Mouse (Mus musculus): ENCODE measurements at regions not wholly inside any gene's neighbourhood (a gene's known extent, or its start where the extent isn't known, plus 50 kb on each side); places are given as distances from the start of the nearest gene placed in this dataset.

- no peak overlapping the region for H3K27ac ChIP-seq (ENCODE audit: control insufficient read depth, low read depth, low read length)
- no peak overlapping the region for H3K9ac ChIP-seq (ENCODE audit: control insufficient read depth, low read depth, low read length, poor library complexity, severe bottlenecking)
- no peak for DNase-seq (ENCODE audit: low read depth, low spot score)
- H3K9me3 ChIP-seq (replicated peaks; ENCODE audit: insufficient read depth, low read length), result no peaks in the 10 kb centered on the region
- no peaks in the 10 kb centered on the region for H3K36me3 ChIP-seq (ENCODE audit: control insufficient read depth in 1 of 2, insufficient read depth in 2 of 2, low read length in 2 of 2)
- no peaks in the 10 kb centered on the region for H3K27me3 ChIP-seq (ENCODE audit: control insufficient read depth in 1 of 2, insufficient read depth in 2 of 2, low read length in 2 of 2)
- H3K79me2 ChIP-seq (ENCODE audit: control insufficient read depth, insufficient read depth, low read length, poor library complexity), result no peaks in the 10 kb centered on the region
- no peak overlapping the region for H3K4me3 ChIP-seq (ENCODE audit: control insufficient read depth in 1 of 2, insufficient read depth in 1 of 2, low read depth in 2 of 2, low read length in 2 of 2)
- no peak for TF ChIP-seq ZNF384 (IDR thresholded peaks at IDR 0.05; ENCODE audit: low read depth, low read length)
- TF ChIP-seq SMC3 (IDR thresholded peaks at IDR 0.05; ENCODE audit: low read depth, low read length), result no peak
- TF ChIP-seq TBP (IDR thresholded peaks at IDR 0.05; ENCODE audit: low read depth, low read length), result no peak
- no peak for TF ChIP-seq NELFE (IDR thresholded peaks at IDR 0.05; ENCODE audit: low read depth, low read length)
- TF ChIP-seq HCFC1 (IDR thresholded peaks at IDR 0.05; ENCODE audit: low read depth, low read length), result no peak
- no peak for TF ChIP-seq MYB (IDR thresholded peaks at IDR 0.05; ENCODE audit: low read depth, low read length)
- no peak for TF ChIP-seq UBTF (IDR thresholded peaks at IDR 0.05; ENCODE audit: borderline replicate concordance, insufficient read depth, low read depth, low read length)
- TF ChIP-seq MAFK (IDR thresholded peaks at IDR 0.05; ENCODE audit: borderline replicate concordance, low read depth, low read length), result no peak
- TF ChIP-seq RAD21 (IDR thresholded peaks at IDR 0.05; ENCODE audit: low read depth, low read length), result no peak
- TF ChIP-seq ELF1 (IDR thresholded peaks at IDR 0.05; ENCODE audit: low read depth, low read length), result no peak
- no peak for TF ChIP-seq ETS1 (IDR thresholded peaks at IDR 0.05; ENCODE audit: low read depth, low read length)
- TF ChIP-seq E2F4 (IDR thresholded peaks at IDR 0.05; ENCODE audit: borderline replicate concordance, low read depth, low read length), result no peak
- no peak for TF ChIP-seq EP300 (IDR thresholded peaks at IDR 0.05; ENCODE audit: low read depth in 1 of 2, low read length in 2 of 2)
- no peak for TF ChIP-seq MAZ (IDR thresholded peaks at IDR 0.05; ENCODE audit: low read depth, low read length)
- H3K4me1 ChIP-seq (ENCODE audit: control insufficient read depth in 1 of 2, insufficient read depth in 2 of 2, low read length in 2 of 2), result no peaks in the 10 kb centered on the region
Measured at GRCm38 (mm10) chr4:82035074-82035703, 592.6 kb upstream of the Mpdz start.

DNA sequence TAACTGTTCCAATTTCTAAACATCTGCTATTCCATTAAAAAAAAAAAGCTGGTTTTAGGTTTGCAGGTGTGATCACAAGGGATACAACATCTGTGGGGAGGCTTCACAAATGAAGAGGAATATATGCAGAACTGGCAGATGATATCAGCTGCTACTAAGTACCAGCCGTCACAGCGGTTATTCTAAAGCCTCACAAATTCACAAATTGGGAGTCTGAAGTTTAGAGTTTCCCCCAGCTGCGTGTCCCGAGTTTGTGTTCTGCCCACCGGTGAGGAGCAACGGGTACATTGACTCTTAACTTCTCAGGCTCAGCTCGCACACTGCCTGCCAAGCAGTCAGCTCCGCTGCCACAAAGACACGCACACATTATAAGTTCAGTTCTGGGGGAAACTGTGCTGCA is 586.6 kb upstream of the Mpdz start:
- no peaks in the 10 kb centered on the region for H3K27me3 ChIP-seq (ENCODE audit: control insufficient read depth in 1 of 2, insufficient read depth in 2 of 2, low read length in 2 of 2)

More for the DNA sequence above, 586.6 kb upstream of the Mpdz start:
- Histone ChIP-seq H3K27ac (ENCODE audit: control insufficient read depth, low read depth, low read length) (no peak overlapping the region), H3K4me3 (ENCODE audit: control insufficient read depth in 1 of 2, insufficient read depth in 1 of 2, low read depth in 2 of 2, low read length in 2 of 2) (no peak overlapping the region), H3K36me3 (ENCODE audit: control insufficient read depth in 1 of 2, insufficient read depth in 2 of 2, low read length in 2 of 2) (no peaks in the 10 kb centered on the region), H3K4me1 (ENCODE audit: control insufficient read depth in 1 of 2, insufficient read depth in 2 of 2, low read length in 2 of 2) (no peaks in the 10 kb centered on the region), H3K79me2 (ENCODE audit: control insufficient read depth, insufficient read depth, low read length, poor library complexity) (no peaks in the 10 kb centered on the region), H3K9me3 (replicated peaks; ENCODE audit: insufficient read depth, low read length) (no peaks in the 10 kb centered on the region), H3K9ac (ENCODE audit: control insufficient read depth, low read depth, low read length, poor library complexity, severe bottlenecking) (no peak overlapping the region)
- no peak for DNase-seq (ENCODE audit: low read depth, low spot score)
- TF ChIP-seq MYB (IDR thresholded peaks at IDR 0.05; ENCODE audit: low read depth, low read length) (no peak), ZMIZ1 (IDR thresholded peaks at IDR 0.05; ENCODE audit: low read depth, low read length) (no peak), CHD1 (IDR thresholded peaks at IDR 0.05; ENCODE audit: low read depth, low read length) (no peak), ETS1 (IDR thresholded peaks at IDR 0.05; ENCODE audit: low read depth, low read length) (no peak), CHD2 (IDR thresholded peaks at IDR 0.05; ENCODE audit: low read length) (no peak), SIN3A (IDR thresholded peaks at IDR 0.05; ENCODE audit: low read length) (no peak), TAL1 (IDR thresholded peaks at IDR 0.05; ENCODE audit: low read length) (no peak), POLR2A (IDR thresholded peaks at IDR 0.05; ENCODE audit: control insufficient read depth in 1 of 2, insufficient read depth in 1 of 2, low read depth in 1 of 2, low read length in 2 of 2, poor library complexity in 1 of 2) (no peak), NRF1 (IDR thresholded peaks at IDR 0.05; ENCODE audit: insufficient read depth, low read depth, low read length, poor library complexity, severe bottlenecking) (no peak), GATA1 (IDR thresholded peaks at IDR 0.05; ENCODE audit: low read depth, low read length) (no peak), EP300 (IDR thresholded peaks at IDR 0.05; ENCODE audit: low read depth in 1 of 2, low read length in 2 of 2) (no peak), GABPA (IDR thresholded peaks at IDR 0.05; ENCODE audit: low read depth, low read length) (no peak), MAX (IDR thresholded peaks at IDR 0.05; ENCODE audit: low read length) (no peak)

Measured in MEL (cell line).